ENCODE assay signal across 9 mouse cellular contexts in the genomic region with DNA sequence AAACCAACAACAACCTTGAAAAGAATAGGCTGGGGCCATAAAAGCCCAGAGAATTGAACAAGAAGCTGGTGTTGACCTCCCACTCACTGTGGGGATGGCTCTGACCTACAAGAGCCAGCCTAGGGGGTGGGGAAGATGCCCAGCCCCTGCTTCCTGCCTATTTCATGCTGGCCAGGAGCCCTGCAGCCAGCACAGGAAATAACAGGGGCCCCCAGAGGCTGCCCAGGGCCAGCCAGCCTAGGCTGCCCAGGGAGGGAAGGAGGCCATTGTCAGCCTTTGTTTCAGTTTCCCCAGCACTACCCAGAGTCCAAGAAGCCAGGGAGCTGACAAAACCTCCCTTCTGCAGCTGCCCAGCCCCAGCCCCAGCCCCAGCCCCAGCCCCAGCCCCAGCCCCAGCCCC.
A peak's percentile ranks its signal among the peaks of the same experiment; 100 is the strongest.
DNase-seq lines count a peak whose midpoint lies in the region; ATAC-seq lines count a peak whose summit lies in the region.
"Had no signal": no experiment of that assay in that cellular context is flagged by ENCODE, and none has a peak within 500 bp of the region (broad histone marks: within the 10 kb centered on the region; RNA-seq: fewer than 3 reads in every experiment).

No protein-coding gene starts in this region.

- no peak for DNase-seq in neural tube, embryonic 11.5 days (ENCODE audit: low spot score)
- no peak for DNase-seq in neural tube, embryonic 10.5 days (ENCODE audit: extremely low spot score, low spot score)
- DNase-seq in retina, postnatal 1 day = peak; percentile 58
- DNase-seq in gastrocnemius, adult 8-10 months (ENCODE audit: low spot score in 2 of 2) = no peak
- DNase-seq in frontal cortex, postnatal 14 days (ENCODE audit: low spot score in 2 of 2) = no peak
- no peak for DNase-seq in layer of hippocampus, adult 9-10 months (ENCODE audit: low spot score)

- no peaks in the 10 kb centered on the region for H3K9me3 ChIP-seq in neural tube, embryonic 11.5 days (ENCODE audit: control insufficient read depth, low read length)
- no peaks in the 10 kb centered on the region for H3K9me3 ChIP-seq in heart, embryonic 16.5 days (replicated peaks; ENCODE audit: control insufficient read depth, low read length)
- no peaks in the 10 kb centered on the region for H3K9me3 ChIP-seq in limb, embryonic 12.5 days
- H3K9me3 ChIP-seq: megakaryocyte, embryonic 14.5 days had no signal

- H3K4me3 ChIP-seq in neural tube, embryonic 11.5 days (ENCODE audit: low read depth, low read length) = no peak overlapping the region
- no peak overlapping the region for H3K4me3 ChIP-seq in heart, embryonic 16.5 days (ENCODE audit: low read length)
- H3K4me3 ChIP-seq in limb, embryonic 12.5 days (replicated peaks) = no peak overlapping the region
- H3K4me3 ChIP-seq: megakaryocyte, embryonic 14.5 days had no signal

- 0 out of 2 replicates have a peak overlapping the region, but pooled peaks have one; percentile 15 for H3K27ac ChIP-seq in neural tube, embryonic 11.5 days (ENCODE audit: low read depth, low read length)
- no peak overlapping the region; the same call in 1 of the 2 replicates for H3K27ac ChIP-seq in heart, embryonic 16.5 days (ENCODE audit: low read length)
- peak overlapping the region; percentile 87 for H3K27ac ChIP-seq in limb, embryonic 12.5 days

- H3K4me1 ChIP-seq in neural tube, embryonic 11.5 days (ENCODE audit: control insufficient read depth, insufficient read depth, low read length) = peaks cover 34% of the 10 kb centered on the region
- H3K4me1 ChIP-seq in heart, embryonic 16.5 days (ENCODE audit: control insufficient read depth, insufficient read depth, low read length) = no peaks in the 10 kb centered on the region
- H3K4me1 ChIP-seq in limb, embryonic 12.5 days (replicated peaks) = peaks cover 95% of the 10 kb centered on the region

- ATAC-seq in neural tube, embryonic 11.5 days (ENCODE audit: insufficient read depth, low FRiP score, low TSS enrichment) = no peak
- ATAC-seq in heart, embryonic 16.5 days (replicated peaks; ENCODE audit: extremely low read depth, insufficient read depth, low FRiP score) = peak; percentile 63
- ATAC-seq in limb, embryonic 12.5 days (ENCODE audit: insufficient number of reproducible peaks, insufficient read depth, low FRiP score, low TSS enrichment, low read depth) = no peak

- no peaks in the 10 kb centered on the region for H3K36me3 ChIP-seq in neural tube, embryonic 11.5 days (ENCODE audit: control insufficient read depth, insufficient read depth, low read length)
- H3K36me3 ChIP-seq in heart, embryonic 16.5 days (ENCODE audit: control insufficient read depth, insufficient read depth) = no peaks in the 10 kb centered on the region
- no peaks in the 10 kb centered on the region for H3K36me3 ChIP-seq in limb, embryonic 12.5 days

- no peaks in the 10 kb centered on the region for H3K27me3 ChIP-seq in neural tube, embryonic 11.5 days (ENCODE audit: control insufficient read depth, insufficient read depth, low read length)
- H3K27me3 ChIP-seq in heart, embryonic 16.5 days (ENCODE audit: control insufficient read depth, insufficient read depth, low read length) = no peaks in the 10 kb centered on the region
- no peaks in the 10 kb centered on the region for H3K27me3 ChIP-seq in limb, embryonic 12.5 days

- H3K4me2 ChIP-seq in neural tube, embryonic 11.5 days (ENCODE audit: low read depth) = no peak overlapping the region
- H3K4me2 ChIP-seq in heart, embryonic 16.5 days (ENCODE audit: low read depth, low read length) = no peak overlapping the region
- H3K4me2 ChIP-seq in limb, embryonic 12.5 days = peak overlapping the region; percentile 26

- H3K9ac ChIP-seq in neural tube, embryonic 11.5 days (ENCODE audit: low read length) = peak overlapping the region; percentile 7; the same call in 1 of the 2 replicates
- H3K9ac ChIP-seq in heart, embryonic 16.5 days (ENCODE audit: low read length) = no peak overlapping the region
- no peak overlapping the region; the same call in 1 of the 2 replicates for H3K9ac ChIP-seq in limb, embryonic 12.5 days (replicated peaks)
